Mouse (Mus musculus) neural tube, embryonic 10.5 days (tissue): ENCODE results near the gene Per2.

Source experiments
- DNase-seq: peaks from one replicate; pipeline ENCODE4 v3.0.0-alpha.2; 2017; ENCODE audit warnings: low spot score; ENCODE audit errors: extremely low spot score

Per2 gene

GRCm38 (mm10) chr1:91435606-91436130 lies 23.5 kb downstream of the Per2 start:
- DNase-seq: no peak

- no peak for DNase-seq
These were observed 24.2 kb downstream of the Per2 start for GRCm38 (mm10) chr1:91434905-91435304.

- no peak for DNase-seq
These were observed 28.4 kb downstream of the Per2 start for GRCm38 (mm10) chr1:91430761-91431160.

DNA sequence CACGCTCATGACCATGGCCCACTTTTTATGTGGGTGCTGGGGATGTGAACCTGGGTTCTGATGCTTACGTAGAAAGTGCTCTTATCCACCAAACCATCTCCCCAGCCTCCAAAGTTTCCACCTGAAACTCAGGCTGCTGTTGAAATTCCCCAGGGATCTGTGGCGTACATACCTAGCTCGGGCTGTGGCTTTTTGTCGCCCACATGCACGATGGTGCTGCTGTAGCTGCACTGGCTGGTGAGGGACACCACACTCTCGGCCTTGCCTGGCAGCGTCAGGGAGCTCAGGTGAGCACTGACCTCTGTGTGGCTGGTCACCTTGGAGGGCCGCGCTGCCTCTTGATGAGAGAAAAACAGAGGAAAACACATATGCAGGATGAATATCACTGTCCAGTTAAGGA lies 29.9 kb downstream of the Per2 start:
- DNase-seq: no peak

DNA sequence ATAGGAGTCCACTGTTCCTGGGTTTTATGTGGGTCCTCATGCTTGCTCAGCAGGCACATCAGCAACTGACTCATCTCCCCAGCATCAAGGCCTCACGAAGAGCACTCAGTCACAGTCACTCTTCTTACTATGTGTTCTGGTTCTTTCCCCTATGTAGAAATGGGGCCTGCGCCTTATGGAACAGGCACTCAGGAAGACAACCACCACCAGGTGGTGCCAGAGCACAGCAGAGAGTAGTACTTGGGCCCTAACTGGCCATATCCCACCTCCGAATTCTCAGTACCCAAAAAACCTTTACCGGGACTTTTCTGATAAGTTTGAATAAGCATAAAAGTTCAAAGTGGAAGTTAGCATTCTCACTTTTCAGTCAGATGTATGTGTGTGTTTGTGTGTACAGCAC lies 30.5 kb downstream of the Per2 start:
- DNase-seq: peak; percentile 76

DNA sequence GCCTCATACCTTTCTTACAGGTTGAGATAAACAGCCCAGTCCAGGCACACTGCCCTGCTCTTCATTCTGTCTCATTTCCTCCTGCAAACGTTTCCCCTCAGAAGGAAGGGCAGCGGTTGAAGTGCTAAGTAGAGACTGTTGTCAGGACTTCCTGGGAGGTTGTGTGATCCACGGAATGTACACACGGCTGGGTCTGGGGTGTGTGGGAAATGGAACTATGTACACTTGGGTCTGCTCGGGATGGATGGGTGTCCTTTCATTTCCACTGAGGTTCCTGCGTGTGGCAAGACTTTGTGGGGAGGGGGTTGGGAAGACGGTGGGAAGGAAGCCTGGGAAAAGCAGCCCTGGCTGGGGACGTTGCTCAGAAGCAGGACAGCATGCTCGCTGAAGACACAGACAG lies 32.7 kb downstream of the Per2 start:
- no peak for DNase-seq

DNA sequence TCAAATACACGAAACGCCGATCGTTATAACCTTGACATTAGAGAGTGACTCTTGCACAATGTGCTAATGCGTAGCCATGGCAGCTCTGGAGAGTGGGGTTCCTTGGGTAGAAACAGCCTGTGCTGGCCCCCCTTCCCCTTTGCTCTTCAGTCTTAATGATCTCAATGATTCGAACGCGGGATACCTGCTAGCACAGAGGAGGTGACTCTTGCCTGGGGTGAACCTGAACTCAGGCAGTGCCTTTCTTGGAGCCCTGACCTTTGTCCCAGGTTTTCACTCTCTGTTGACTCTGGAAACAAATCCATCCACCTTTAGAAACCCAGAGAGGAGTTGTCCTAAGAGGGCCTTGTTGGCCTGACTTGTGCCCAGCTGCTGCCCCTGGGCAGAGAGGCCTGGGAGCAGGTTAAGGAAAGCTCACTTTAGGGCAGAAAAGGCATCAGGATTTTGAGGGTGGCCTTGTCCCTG lies 38.5 kb downstream of the Per2 start:
- DNase-seq: no peak

DNA sequence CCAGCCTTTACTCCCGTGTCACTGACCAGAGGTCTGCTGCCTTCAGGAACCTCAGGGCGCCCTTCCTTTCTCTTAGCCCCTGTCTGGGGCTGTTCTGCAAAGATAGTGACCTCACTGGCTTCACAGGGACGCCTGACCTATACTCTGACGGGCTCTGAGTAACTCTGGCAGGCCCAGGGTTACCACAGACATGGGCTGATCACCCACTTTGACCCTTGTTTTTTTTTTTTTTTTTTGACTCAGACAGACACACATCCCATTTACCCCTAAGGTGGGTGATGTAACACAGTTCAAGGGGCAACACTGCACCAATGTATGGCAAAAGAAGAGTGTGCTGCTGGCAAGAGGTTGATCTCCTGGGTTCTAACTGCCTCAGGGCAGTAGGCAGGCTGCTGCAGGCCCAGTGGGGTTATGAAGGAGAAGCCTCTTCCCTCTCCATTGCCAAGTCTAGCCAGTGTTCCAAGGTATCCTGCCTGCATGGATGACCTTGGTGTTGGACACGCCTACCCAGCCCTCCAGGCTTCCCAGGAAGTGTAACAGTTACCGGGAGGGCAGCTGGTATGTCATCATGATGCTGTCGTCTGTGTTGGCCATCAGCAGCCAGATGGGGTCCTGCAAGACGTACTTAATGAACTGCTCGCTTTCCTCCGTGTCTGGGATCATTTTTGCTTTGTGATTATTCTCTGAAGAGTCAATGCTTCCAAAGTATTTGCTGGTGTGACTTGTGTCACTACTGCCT lies 39.1 kb downstream of the Per2 start:
- no peak for DNase-seq

DNA sequence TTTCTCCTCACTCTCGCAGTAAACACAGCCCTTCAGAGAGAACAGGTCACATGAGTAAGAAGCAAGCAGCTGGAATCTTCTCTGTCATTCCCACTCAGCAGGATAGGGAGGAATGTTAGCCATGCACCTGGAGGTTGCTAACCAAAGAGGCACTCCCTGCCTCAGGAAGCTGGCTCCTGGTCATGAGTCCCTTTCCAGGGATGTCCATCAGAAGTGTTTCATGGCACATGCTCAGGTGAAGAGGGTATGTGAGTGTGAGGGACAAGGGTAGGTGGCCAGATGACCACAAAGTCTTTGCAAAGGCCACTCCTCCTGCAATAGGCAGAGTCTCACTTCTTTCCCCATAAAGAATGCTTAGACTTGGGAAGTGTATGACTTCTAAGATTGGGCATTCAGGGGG lies 41.1 kb downstream of the Per2 start:
- no peak for DNase-seq

GRCm38 (mm10) chr1:91415311-91415710 lies 43.8 kb downstream of the Per2 start:
- DNase-seq: no peak

GRCm38 (mm10) chr1:91414903-91415302 lies 44.2 kb downstream of the Per2 start:
- peak; percentile 35 for DNase-seq

DNA sequence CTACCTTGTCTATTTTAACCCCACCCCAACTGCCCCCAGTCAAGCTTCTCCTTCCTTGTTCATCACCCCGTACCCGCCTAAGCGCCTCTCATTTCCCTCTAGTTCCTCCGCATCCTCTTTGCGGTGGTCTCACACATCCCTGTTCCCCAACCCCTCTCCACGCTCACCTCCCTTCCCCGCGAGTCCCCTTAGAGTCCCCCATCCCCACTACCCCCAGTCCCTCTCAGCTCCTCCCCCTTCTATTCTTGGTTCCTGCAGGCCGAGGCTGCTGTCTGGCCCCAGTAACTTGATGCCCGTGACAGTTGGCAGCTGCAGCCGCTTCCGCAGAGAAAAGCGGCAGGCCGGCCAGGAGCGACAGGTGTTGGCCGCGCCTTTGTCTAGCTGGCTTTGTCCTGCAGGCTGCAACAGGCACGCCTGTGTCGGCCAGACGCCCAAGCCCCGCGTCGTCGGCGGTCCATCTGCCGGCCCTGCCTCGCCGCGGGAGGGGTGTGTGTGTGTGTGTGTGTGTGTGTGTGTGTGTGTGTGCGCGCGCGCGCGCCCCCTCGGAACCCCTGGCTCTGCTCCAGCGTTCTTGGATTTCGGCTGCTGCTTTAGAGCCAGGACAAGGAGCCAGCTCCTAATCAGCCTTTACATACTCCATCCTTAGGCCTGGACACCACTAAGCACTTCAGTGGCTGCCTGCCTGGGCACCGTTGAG lies 45.1 kb downstream of the Per2 start, which contains the start of gene Hes6:
Hes6 (minus strand) TSS at position 141 of the 697 bp plus-strand sequence.
- peak; percentile 86 for DNase-seq

GRCm38 (mm10) chr1:91413536-91413897 lies 45.6 kb downstream of the Per2 start:
- no peak for DNase-seq

GRCm38 (mm10) chr1:91413030-91413506 lies 46.1 kb downstream of the Per2 start:
- peak; percentile 95 for DNase-seq

DNA sequence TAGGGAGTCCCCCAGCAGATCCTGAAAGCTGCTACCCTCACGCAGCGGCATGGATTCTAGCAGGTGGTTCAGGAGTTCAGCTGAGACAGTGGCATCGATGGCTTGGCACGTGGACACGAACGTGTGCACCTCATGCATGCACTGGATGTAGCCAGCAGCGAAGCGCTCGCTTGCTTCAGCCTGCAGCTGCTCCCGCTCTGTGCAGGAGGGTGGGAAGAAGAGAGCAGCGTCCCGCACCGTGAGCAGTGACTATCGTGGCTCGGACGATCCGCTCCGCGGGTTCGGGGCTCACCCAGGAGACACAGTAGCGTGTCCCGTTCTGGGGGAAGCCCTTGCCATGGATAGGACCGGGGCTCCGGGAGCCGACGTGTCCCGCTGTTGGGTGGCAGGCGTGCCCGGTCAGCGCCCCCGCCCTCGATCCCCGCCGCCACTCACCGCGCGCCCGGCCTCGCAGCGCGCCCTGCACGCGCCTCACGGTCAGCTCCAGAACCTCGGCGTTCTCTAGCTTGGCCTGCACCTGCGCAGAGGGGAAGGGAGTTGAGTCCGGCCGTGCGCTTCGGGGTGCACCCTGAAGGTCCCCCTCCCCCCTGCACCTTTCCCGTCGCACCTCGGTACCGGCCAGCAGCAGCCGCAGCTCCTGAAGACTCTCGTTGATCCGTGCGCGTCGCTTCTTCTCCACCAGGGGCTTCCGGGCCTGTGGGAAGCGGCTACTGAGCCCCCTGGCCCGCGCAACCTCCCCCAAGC lies 46.7 kb downstream of the Per2 start:
- DNase-seq: no peak

DNA sequence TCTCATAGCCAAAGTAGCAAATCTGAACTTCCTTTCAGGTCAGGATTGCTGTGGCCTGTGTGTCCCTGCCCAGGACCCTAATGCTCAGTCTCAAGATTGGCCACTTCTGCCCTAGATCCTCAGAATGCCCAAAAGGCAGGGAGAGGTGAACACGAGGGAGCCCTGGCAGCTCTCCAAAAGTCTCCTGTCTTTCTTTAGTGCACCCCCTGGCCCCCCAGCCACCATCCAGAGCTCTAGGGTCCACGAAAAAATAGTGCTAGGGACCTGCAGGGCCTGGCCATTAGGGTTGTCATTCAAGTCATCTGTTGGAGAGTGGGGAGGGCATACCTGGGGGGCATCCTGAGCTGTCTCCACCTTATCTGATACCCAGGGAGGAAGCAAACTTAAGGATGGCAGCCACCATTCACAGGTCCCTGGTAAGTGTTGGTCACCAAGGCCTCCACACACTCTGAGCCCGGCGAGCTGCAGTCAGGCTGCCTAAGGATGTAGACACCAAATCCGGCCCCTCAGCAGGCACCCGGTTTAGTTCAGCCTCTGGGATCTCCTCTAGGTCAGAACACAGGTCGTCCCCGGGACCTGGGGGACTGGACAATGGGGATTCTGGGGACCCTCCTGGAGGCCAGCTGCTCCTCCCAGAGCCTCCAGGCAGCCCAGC lies 47.4 kb downstream of the Per2 start:
- peak; percentile 22 for DNase-seq

- DNase-seq: no peak
These were observed 51.3 kb downstream of the Per2 start for GRCm38 (mm10) chr1:91407819-91408218.

GRCm38 (mm10) chr1:91405406-91406169 lies 53.5 kb downstream of the Per2 start:
- no peak for DNase-seq

DNA sequence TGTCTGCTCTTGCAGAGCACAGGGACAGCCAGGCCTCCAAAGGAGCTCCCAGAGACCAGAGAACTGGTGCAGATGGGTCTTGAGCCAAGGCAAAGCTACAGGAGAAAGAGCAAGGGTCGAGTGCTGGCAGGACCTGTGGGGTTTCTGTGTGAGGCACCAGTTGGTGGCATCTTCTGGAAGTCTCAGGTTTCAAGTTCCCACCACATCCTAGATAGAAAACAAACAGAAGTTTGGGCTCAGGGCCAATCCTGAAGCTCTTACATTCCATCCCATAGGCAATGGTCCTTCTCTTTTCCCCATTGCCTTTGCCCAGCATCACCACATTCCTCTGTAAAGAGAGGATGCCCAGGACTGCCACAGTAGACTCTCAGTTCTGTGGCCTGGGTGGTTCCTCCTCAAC lies 54.1 kb downstream of the Per2 start:
- no peak for DNase-seq

- peak; percentile 82 for DNase-seq
These were observed 60.7 kb downstream of the Per2 start, which contains the start of gene Ilkap for GRCm38 (mm10) chr1:91398260-91399062. Ilkap (minus strand) TSS chr1:91398815.
